In the genomic region with DNA sequence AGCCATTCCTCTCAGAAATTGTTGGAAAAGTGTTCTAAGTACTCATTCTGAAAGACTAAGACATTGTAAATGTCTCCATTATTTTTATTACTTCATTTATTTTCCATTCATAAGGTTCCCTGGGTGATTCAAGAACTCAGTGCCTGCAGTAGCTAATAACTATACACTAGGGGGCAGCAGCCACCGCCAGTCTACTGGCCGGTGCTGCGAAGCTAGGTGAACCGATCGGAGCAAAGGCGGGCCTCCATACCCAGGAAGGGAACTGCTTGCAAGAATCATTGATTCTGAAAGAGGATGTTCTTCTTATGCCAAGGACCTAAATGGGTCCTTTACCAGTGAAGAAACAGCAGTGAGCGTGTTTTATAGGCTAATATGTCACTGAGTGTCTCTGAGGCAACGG, we compare ENCODE assay signal across 7 mouse cellular contexts. TPM values are rescaled to one million over a fixed set of nuclear protein-coding genes. Genes with fewer than 3 reads are reported as not detected.
DNase-seq lines count a peak whose midpoint lies in the region; ATAC-seq lines count a peak whose summit lies in the region.

No protein-coding gene starts in this region.

- H3K9ac ChIP-seq in hindbrain, embryonic 15.5 days: no peak overlapping the region
- H3K9ac ChIP-seq in midbrain, embryonic 11.5 days (ENCODE audit: low read length): no peak overlapping the region

- peak; percentile 76 for DNase-seq in cerebellum, adult 9-11 months
- peak; percentile 59 to 70 for DNase-seq in frontal cortex, postnatal 36 days (ENCODE audit: low spot score in 2 of 2)
- DNase-seq in left cerebral cortex, adult 18-20 months (ENCODE audit: low spot score in 2 of 2): peak; percentile 74 to 76
- peak; percentile 91 for DNase-seq in midbrain, embryonic 11.5 days (ENCODE audit: low spot score, missing footprints)
- DNase-seq in spleen, adult 18-20 months: peak; percentile 61 to 68

- WGBS in hindbrain, embryonic 15.5 days: 14% methylated on average over 8 of the region's 8 CpGs
- 15% methylated on average over 8 of the region's 8 CpGs for WGBS in midbrain, embryonic 11.5 days

- 0 out of 2 replicates have a peak overlapping the region, but pooled peaks have one; percentile 7 for H3K4me2 ChIP-seq in hindbrain, embryonic 15.5 days
- H3K4me2 ChIP-seq in midbrain, embryonic 11.5 days: no peak overlapping the region

- no peaks in the 10 kb centered on the region for H3K27me3 ChIP-seq in hindbrain, embryonic 15.5 days
- H3K27me3 ChIP-seq in midbrain, embryonic 11.5 days (ENCODE audit: control insufficient read depth, insufficient read depth, low read length): no peaks in the 10 kb centered on the region

- no peak overlapping the region for H3K27ac ChIP-seq in hindbrain, embryonic 15.5 days (replicated peaks)
- no peak overlapping the region for H3K27ac ChIP-seq in midbrain, embryonic 11.5 days (ENCODE audit: low read depth, low read length)

- no peaks in the 10 kb centered on the region for H3K36me3 ChIP-seq in hindbrain, embryonic 15.5 days
- H3K36me3 ChIP-seq in midbrain, embryonic 11.5 days (ENCODE audit: control insufficient read depth, insufficient read depth, low read length): no peaks in the 10 kb centered on the region

- no peak overlapping the region for H3K4me3 ChIP-seq in hindbrain, embryonic 15.5 days
- H3K4me3 ChIP-seq in midbrain, embryonic 11.5 days (ENCODE audit: low read depth, low read length): no peak overlapping the region

- H3K9me3 ChIP-seq in hindbrain, embryonic 15.5 days: no peaks in the 10 kb centered on the region
- H3K9me3 ChIP-seq in midbrain, embryonic 11.5 days (ENCODE audit: control insufficient read depth, low read length): no peaks in the 10 kb centered on the region; the same call in none of the 2 replicates

- peaks cover 2% of the 10 kb centered on the region; the same call in 1 of the 2 replicates for H3K4me1 ChIP-seq in hindbrain, embryonic 15.5 days (replicated peaks)
- no peaks in the 10 kb centered on the region for H3K4me1 ChIP-seq in midbrain, embryonic 11.5 days (ENCODE audit: control insufficient read depth, insufficient read depth, low read length)

- ATAC-seq in activated CD4-positive, CD25-positive, alpha-beta regulatory T cell, adult 4 months: peak; percentile 89
- ATAC-seq in hindbrain, embryonic 15.5 days (ENCODE audit: low FRiP score, low read depth): no peak; the same call in 1 of the 2 replicates
- peak; percentile 65; the same call in 1 of the 2 replicates for ATAC-seq in midbrain, embryonic 11.5 days (ENCODE audit: low FRiP score)

RNA-seq across cellular contexts. Expression of a gene that starts 35.2 kb away (rescaled TPM):
- under 1 TPM; 0.05 to 0.17 TPM for polyA plus RNA-seq in activated CD4-positive, CD25-positive, alpha-beta regulatory T cell, adult 4 months (2017; shearing (Covaris generic))
- polyA plus RNA-seq in hindbrain, embryonic 15.5 days (2015; fragmentation: Nextera tagmentation; extraction: Ambion mirVana): 6.6 and 6.8 TPM in 2 replicates
- total RNA-seq in left cerebral cortex, adult 18-20 months (2021): 10 to 100 TPM; 38.0 to 39.1 TPM
- 1.9 and 2.1 TPM in 2 replicates for polyA plus RNA-seq in midbrain, embryonic 11.5 days (2014; fragmentation: Nextera tagmentation; extraction: Ambion mirVana)
